ENCODE assay signal across 31 mouse cellular contexts in the genomic region with DNA sequence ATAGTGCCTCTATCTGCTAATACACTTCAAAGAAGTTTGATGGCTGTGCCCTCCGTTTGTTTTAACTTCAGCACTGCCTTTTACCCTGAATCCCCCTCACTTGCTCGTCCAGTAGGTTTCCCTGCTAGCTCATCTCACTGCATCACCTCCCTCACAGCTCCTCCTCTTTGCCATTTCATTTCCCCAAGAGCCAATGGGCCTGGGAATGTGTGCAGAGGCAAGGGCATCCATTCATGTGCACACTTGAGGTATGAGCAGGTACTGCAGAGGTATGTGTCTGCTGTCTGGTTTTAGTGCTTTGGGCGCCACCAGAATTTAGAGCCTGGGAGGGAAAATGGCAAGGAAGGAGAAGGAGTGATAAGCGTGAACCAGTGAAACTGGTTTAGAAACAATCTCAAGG. TPM values are rescaled to one million over a fixed set of nuclear protein-coding genes. Genes with fewer than 3 reads are reported as not detected.
"Had no signal": no experiment of that assay in that cellular context is flagged by ENCODE, and none has a peak within 500 bp of the region (broad histone marks: within the 10 kb centered on the region; RNA-seq: fewer than 3 reads in every experiment).

No protein-coding gene starts in this region.

- H3K4me3 ChIP-seq: left cerebral cortex, adult 2 months; limb, embryonic 10.5 days; limb, embryonic 12.5 days; limb, embryonic 13.5 days; limb, embryonic 15.5 days; liver, embryonic 12.5 days; liver, embryonic 13.5 days; liver, embryonic 15.5 days; lung, embryonic 15.5 days; megakaryocyte, embryonic 14.5 days; midbrain, embryonic 10.5 days; midbrain, embryonic 12.5 days; midbrain, embryonic 13.5 days; midbrain, embryonic 15.5 days; myocyte had no signal

- DNase-seq: left cerebral cortex, postnatal 4 days; liver; liver, embryonic 13.5 days; liver, postnatal 0 days; lung, adult 18-20 months; lung, postnatal 10 days; lung, postnatal 14 days; lung, postnatal 36 days; lung, postnatal 4 days; midbrain, embryonic 14.5 days had no signal

- H3K27me3 ChIP-seq: liver, embryonic 13.5 days had no signal

- H3K36me3 ChIP-seq: limb, embryonic 10.5 days; limb, embryonic 12.5 days; limb, embryonic 13.5 days; limb, embryonic 15.5 days; liver, embryonic 12.5 days; liver, embryonic 13.5 days; liver, embryonic 15.5 days; lung, embryonic 15.5 days; midbrain, embryonic 10.5 days; midbrain, embryonic 12.5 days; midbrain, embryonic 13.5 days; midbrain, embryonic 15.5 days had no signal

- H3K27ac ChIP-seq: left cerebral cortex, adult 2 months; limb, embryonic 10.5 days; limb, embryonic 12.5 days; limb, embryonic 13.5 days; limb, embryonic 15.5 days; liver, embryonic 12.5 days; liver, embryonic 13.5 days; liver, embryonic 14.5 days; liver, embryonic 15.5 days; lung, embryonic 15.5 days; macrophage; midbrain, embryonic 10.5 days; midbrain, embryonic 12.5 days; midbrain, embryonic 13.5 days; midbrain, embryonic 15.5 days had no signal

- H3K9ac ChIP-seq: limb, embryonic 12.5 days; limb, embryonic 13.5 days; limb, embryonic 15.5 days; liver, embryonic 12.5 days; liver, embryonic 13.5 days; liver, embryonic 14.5 days; liver, embryonic 15.5 days; liver, postnatal 0 days; lung, embryonic 15.5 days; midbrain, embryonic 12.5 days; midbrain, embryonic 13.5 days; midbrain, embryonic 15.5 days had no signal

- H3K9me3 ChIP-seq: limb, embryonic 10.5 days; limb, embryonic 12.5 days; limb, embryonic 13.5 days; limb, embryonic 15.5 days; liver, embryonic 12.5 days; liver, embryonic 13.5 days; liver, embryonic 15.5 days; lung, embryonic 15.5 days; megakaryocyte, embryonic 14.5 days; midbrain, embryonic 10.5 days; midbrain, embryonic 12.5 days; midbrain, embryonic 13.5 days; midbrain, embryonic 15.5 days had no signal

- ATAC-seq: liver, embryonic 12.5 days; liver, postnatal 0 days; lung, postnatal 0 days; midbrain, embryonic 13.5 days; midbrain, embryonic 15.5 days; midbrain, embryonic 16.5 days had no signal

- H3K4me2 ChIP-seq: limb, embryonic 12.5 days; limb, embryonic 13.5 days; limb, embryonic 15.5 days; liver, embryonic 11.5 days; liver, embryonic 12.5 days; liver, embryonic 13.5 days; liver, embryonic 15.5 days; lung, embryonic 15.5 days; midbrain, embryonic 11.5 days; midbrain, embryonic 12.5 days; midbrain, embryonic 13.5 days; midbrain, embryonic 15.5 days had no signal

- H3K4me1 ChIP-seq: limb, embryonic 15.5 days; liver, embryonic 15.5 days; lung, embryonic 15.5 days; midbrain, embryonic 12.5 days; midbrain, embryonic 13.5 days; midbrain, embryonic 15.5 days had no signal

RNA-seq across cellular contexts. Expression of a gene that starts 53.8 kb away (rescaled TPM):
- polyA plus RNA-seq: liver, adult 2 months; macrophage had no signal
